Mouse (Mus musculus) left cerebral cortex, adult 2 months (tissue): ENCODE measurements around the gene Sfr1. TPM values are rescaled to one million over a fixed set of nuclear protein-coding genes. Genes with fewer than 3 reads are reported as not detected.
A peak's percentile ranks its signal among the peaks of the same experiment; 100 is the strongest.

ENCODE experiments used
- DNase-seq, 2 experiments: peaks; one replicate each; pipeline ENCODE4 v3.0.0; 2021 to 2022; ENCODE audit warnings: low spot score in 2 of 2, mixed read lengths in 1 of 2; ENCODE audit errors: extremely low spot score in 1 of 2
- H3K27ac ChIP-seq: fragments of 200-600 bp; 2 replicates; pipeline ENCODE4 v1.8.1; 2022
- H3K4me3 ChIP-seq: fragments of 200-600 bp; 2 replicates; pipeline ENCODE4 v1.8.1; 2022
- CTCF ChIP-seq: fragments of 200-600 bp; IDR thresholded peaks from 2 replicates; pipeline ENCODE4 v1.8.1; 2022; ENCODE audit warnings: antibody characterized with exemption, mild to moderate bottlenecking, moderate library complexity
- intact Hi-C: fragments of 180-260 bp; cut with DNase I; formaldehyde crosslinking; loops from one replicate; pipeline ENCODE4 v1.15.1; 2025
- long read RNA-seq, 2 experiments: library from polyadenylated mRNA; stranded (forward); transcript quantifications; one replicate each; pipeline ENCODE4 v2.0.0; 2021; ENCODE audit warnings: borderline mapping rate in 2 of 2
- total RNA-seq, 2 experiments: library from RNA; stranded (reverse); gene quantifications; 2 replicates each; pipeline ENCODE4 v1.2.3; 2021

Sfr1 gene
- total RNA-seq = 10 to 100 TPM; 87.4 to 88.6 TPM
- long read RNA-seq, experiment 1, transcript Sfr1-201 (4 exons, 1,657 nt) = major isoform, 33 of 73 reads
- long read RNA-seq, experiment 1, partial matches to known transcripts = 2 of 73 reads
- long read RNA-seq, experiment 1, other reads (novel, unspliced or antisense) = 38 of 73 reads
- long read RNA-seq, experiment 2, transcript Sfr1-201 (4 exons, 1,657 nt) = major isoform, 25 of 39 reads
- long read RNA-seq, experiment 2, partial matches to known transcripts = 1 of 39 reads
- long read RNA-seq, experiment 2, other reads (novel, unspliced or antisense) = 13 of 39 reads

DNA sequence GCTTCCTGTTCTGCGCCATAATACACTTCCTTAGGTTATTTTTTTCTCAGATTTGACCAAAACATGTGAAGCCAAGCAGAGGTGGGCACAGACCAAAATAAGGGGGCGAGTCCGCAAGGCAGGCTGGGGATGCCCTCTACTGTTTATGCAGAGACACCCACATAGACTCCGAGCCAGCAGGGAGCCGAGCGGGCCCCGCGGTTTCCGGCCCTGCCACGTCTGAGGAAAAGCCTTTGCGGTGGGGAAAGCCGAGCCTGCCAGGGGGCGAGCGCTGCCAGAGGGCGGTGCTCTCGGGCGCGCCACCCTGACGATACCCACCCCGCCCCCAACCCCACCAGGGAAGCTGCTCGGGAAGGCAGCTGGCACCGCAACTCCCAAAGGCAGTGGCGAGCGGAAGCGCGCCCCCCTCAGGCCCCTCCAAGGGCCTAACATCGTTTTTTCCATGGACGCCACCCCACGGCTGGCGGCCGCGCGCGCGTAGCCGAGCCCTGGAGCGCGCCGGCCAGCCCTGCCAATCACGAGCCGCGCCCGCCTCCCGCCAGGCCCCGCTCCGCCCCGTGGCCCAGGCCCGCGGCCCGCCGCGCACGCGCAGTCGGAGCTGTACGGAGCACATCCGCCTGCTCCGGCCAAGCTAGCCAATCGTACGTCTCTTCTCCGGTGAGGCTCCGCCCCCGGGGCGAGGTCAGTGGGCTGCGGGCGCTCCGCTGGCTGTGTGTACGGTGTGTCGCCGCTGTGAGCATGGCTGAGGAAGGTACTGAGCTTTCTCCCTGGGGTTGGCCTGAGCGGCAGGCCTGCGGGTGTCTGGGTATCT, at the start of gene Sfr1:
Gene Sfr1 (plus strand): TSS at position 612 of the 811 bp plus-strand sequence.
- peak; percentile 54 for TF ChIP-seq CTCF
- DNase-seq = peak; percentile 99 to 100
- H3K4me3 ChIP-seq = peak within 1 kb of the TSS; percentile 85
- intact Hi-C loops = loop anchor here (1.0 to 10.0 kb wide), 5 partner anchors 52 to 376 kb away; partner anchors contain the start of gene Stn1
- H3K27ac ChIP-seq = peak within 1 kb of the TSS; percentile 92

DNA sequence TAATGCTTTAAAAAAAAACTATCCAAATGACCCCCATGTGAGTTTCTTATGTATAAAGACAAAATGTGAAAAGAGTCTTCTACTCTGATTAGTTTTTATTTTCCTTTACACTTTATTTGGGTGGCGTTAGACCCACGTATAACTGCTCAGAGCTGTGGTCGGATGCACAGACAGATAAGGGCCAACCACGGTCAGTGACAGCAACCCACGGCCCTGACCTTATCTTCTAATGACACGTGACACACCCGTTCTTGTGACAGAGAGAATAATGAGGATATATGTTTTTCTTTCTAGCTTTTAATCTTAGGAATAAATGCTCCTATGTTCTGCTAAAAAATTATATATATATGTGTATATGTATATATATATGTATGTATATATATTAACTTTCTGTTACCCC, 41.9 kb upstream of the Sfr1 start:
- intact Hi-C loops = no loop called here
- no peak overlapping the region for H3K4me3 ChIP-seq
- no peak for TF ChIP-seq CTCF
- DNase-seq = no peak
- no peak overlapping the region for H3K27ac ChIP-seq

DNA sequence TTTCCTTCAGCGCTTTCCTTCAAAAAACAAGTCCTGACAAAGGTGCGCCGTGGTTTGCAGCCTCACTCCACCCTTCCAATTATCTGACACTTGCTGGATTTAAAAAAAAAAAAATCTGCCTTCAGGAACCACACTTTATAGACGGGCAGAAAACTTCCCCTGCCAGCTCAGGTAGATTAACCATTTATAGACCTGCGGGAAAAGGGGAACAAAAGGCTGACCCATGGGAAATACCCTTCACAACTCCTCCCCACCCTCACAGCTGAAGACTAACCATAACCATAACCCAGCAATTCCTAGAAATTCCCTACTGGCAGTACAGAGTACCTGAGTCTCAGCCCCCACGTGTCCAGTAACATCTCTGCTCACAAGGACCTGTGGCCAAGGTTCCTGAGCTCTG, 39.5 kb upstream of the Sfr1 start, which contains the start of gene Col17a1:
Gene Col17a1 (minus strand): TSS at position 101 of the 400 bp plus-strand sequence.
- TF ChIP-seq CTCF = no peak

GRCm38 (mm10) chr19:47695725-47696124, 35.8 kb upstream of the Sfr1 start:
- no peak overlapping the region for H3K27ac ChIP-seq
- intact Hi-C loops = no loop called here
- no peak overlapping the region for H3K4me3 ChIP-seq
- TF ChIP-seq CTCF = no peak
- no peak for DNase-seq

More for the DNA sequence above, 39.5 kb upstream of the Sfr1 start, which contains the start of gene Col17a1:
- no peak for DNase-seq
- H3K27ac ChIP-seq = no peak within 1 kb of the TSS
- intact Hi-C loops = no loop called here
- H3K4me3 ChIP-seq = no peak within 1 kb of the TSS

GRCm38 (mm10) chr19:47696411-47696810, 35.1 kb upstream of the Sfr1 start:
- intact Hi-C loops = no loop called here
- TF ChIP-seq CTCF = no peak
- DNase-seq = no peak
- H3K4me3 ChIP-seq = no peak overlapping the region
- H3K27ac ChIP-seq = no peak overlapping the region

GRCm38 (mm10) chr19:47697067-47697466, 34.4 kb upstream of the Sfr1 start:
- no peak for TF ChIP-seq CTCF
- intact Hi-C loops = no loop called here
- Histone ChIP-seq H3K4me3 (no peak overlapping the region), H3K27ac (no peak overlapping the region)
- no peak for DNase-seq

DNA sequence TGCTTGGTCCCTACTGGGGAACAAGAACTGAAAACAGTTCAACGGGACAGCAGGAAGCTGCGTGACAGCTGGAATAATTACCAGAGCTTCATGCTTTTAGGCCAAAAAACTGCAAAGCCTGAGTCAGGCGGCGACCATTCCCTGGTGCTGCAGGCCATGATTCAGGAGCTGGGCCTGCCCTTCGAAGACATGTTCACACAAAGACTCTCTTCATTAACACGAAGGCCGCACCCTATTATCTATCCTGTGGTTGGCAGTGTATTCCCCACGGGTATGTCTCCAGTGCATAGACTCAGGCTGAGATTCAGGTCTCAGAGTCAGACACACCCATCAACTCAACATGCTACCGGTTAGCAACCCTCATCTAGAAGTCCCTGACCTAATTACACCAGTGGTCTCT, 33.2 kb upstream of the Sfr1 start:
- no peak for TF ChIP-seq CTCF
- H3K4me3 ChIP-seq = no peak overlapping the region

DNA sequence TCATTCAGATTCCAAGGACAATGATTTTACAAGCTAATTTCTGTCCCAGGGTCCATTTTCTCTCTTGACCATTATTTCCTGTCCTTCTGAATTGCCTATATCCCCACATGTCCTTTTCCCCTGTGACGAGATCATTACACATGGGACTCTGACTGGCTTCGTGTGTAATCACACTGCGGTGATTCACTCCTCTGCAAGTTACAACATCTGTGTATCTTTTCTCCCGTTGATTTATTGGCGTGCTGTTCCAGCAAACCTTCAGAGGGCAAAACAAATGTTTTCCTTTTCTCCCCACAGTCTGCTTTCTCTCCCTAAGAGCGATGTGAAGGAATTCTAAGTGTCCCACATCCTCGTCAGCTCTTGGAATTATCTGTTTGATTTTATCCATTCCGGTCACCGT, 31.7 kb upstream of the Sfr1 start:
- Histone ChIP-seq H3K27ac (no peak overlapping the region), H3K4me3 (no peak overlapping the region)
- no peak for DNase-seq
- no peak for TF ChIP-seq CTCF
- intact Hi-C loops = no loop called here

More for the DNA sequence above, 33.2 kb upstream of the Sfr1 start:
- intact Hi-C loops = no loop called here
- no peak overlapping the region for H3K27ac ChIP-seq
- DNase-seq = no peak

DNA sequence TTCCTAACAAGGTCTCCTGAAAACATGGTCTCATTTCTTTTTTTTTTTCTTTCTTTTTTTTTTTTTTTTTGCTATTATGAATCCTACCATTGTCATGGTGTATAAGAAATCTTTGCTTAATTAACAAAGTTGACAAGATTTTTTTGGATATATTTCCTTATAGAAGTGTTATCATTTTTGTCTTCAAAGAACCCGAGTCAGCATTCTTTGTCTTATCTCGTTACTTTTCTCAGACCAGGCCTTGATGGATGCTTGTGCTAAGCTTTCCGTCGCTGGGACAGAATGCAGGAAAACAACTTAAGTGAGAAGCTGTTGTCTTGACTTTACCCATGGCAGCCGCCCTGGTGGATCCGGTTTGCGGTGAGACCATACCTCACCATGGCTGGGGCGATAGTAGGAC, 31.0 kb upstream of the Sfr1 start:
- DNase-seq = no peak
- no peak overlapping the region for H3K27ac ChIP-seq
- H3K4me3 ChIP-seq = no peak overlapping the region
- intact Hi-C loops = no loop called here
- no peak for TF ChIP-seq CTCF

DNA sequence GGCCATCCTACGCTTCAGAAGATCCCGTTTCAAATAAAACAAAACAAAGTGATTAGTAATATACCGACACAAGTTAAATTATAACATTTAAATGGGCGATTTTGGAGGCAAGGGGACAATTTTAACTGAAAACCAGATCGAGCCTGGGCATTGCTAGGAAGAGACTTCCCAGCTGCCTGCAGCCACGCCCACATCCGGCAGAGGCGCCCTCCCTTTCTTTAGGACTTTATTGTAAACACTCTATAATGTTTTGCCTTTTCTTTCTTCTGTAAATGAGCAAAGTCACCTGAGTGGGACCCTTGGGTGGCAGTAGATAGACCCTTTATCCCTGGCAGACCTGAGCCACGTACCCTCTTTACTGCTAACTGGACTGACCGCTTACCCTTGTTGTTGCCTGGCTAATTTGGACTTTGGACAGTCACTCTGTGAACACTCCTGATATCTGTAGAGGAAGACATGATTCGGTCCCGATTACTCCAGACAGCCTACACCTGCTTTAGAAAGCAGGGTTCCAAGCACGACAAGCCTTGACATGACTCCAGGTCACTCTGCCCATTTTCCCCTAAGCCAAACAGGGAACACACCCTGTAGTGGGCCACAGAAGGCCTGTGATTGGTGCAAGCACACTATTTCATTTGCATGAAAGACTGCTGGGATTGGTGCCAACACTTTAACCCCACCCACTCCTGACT, 26.3 kb upstream of the Sfr1 start:
- TF ChIP-seq CTCF = no peak
- intact Hi-C loops = no loop called here
- DNase-seq = no peak
- Histone ChIP-seq H3K27ac (no peak overlapping the region), H3K4me3 (no peak overlapping the region)

DNA sequence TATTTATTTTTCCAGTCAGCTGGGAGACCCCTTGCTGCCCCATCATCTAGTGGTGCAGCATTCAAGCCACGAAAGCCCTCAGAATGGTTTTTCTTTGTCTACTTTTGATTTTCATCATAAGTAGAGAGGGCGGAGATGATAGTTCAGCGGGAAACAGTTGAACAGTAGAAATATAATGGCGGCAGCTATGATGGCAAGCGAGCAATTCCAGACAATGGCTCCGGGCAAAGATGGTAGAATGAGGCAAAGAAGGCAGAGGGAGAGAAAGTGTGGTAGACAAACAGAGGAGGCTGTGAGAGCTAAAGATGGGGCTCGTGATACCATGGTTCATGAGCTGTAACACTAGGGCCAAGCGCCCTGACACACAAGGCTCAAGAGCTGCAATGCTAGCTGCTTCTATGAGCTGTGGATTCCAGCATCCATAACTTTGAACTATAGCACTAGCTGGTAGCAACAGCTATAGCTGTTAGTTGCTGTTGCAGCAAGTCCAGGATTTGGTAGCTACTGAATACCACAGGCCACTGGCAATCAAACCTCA, 25.6 kb upstream of the Sfr1 start:
- Histone ChIP-seq H3K4me3 (no peak overlapping the region), H3K27ac (no peak overlapping the region)
- no peak for DNase-seq
- intact Hi-C loops = no loop called here
- no peak for TF ChIP-seq CTCF

- TF ChIP-seq CTCF = no peak
- intact Hi-C loops = no loop called here
- no peak overlapping the region for H3K4me3 ChIP-seq
- no peak overlapping the region for H3K27ac ChIP-seq
- DNase-seq = no peak
Observed at GRCm38 (mm10) chr19:47710376-47710775, 21.1 kb upstream of the Sfr1 start.
